Mouse (Mus musculus): ENCODE measurements around the gene Brinp1. TPM values are rescaled to one million over a fixed set of nuclear protein-coding genes. Genes with fewer than 3 reads are reported as not detected.

Gene Brinp1
- total RNA-seq, 2 experiments from 2014 or later, result not detected

- Histone ChIP-seq H3K27ac (no peak overlapping the region), H3K4me3 (no peak overlapping the region)
- no peak for TF ChIP-seq CTCF (IDR thresholded peaks at IDR 0.05)
- DNase-seq, result no peak
- intact Hi-C loops (cut with DNase I), result no loop called here
Observed at GRCm38 (mm10) chr4:68790003-68790402, 164.2 kb downstream of the Brinp1 start.

DNA sequence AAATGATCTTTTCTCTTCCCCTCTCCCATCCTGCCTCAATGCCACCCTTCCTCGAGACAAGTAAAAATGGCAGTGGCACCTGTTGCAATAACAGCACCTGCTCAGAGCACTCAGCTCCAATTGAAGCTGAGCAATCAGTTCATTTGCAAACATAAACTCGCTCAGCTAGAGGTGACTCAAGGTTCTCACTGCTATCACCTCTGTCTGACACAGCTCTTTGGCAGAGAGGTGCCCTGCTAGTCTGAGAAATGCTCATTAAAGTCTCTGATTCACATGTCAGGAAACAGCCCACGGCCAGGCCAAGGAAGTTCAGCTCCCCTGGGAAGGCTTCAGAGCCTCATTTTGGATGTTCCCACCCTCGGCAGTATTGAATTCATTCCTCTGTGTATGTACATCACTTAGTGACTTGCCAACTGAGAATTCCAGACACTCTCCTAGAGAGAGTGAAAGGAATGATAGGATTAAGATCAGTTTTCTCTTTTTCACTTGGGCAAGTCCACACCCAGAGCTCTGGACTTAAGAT is 165.7 kb downstream of the Brinp1 start:
- Histone ChIP-seq H3K27ac (no peak overlapping the region), H3K4me3 (no peak overlapping the region)
- TF ChIP-seq CTCF (IDR thresholded peaks at IDR 0.05), result no peak
- no peak for DNase-seq
- intact Hi-C loops (cut with DNase I), result no loop called here

GRCm38 (mm10) chr4:68787642-68788041 is 166.6 kb downstream of the Brinp1 start:
- TF ChIP-seq CTCF (IDR thresholded peaks at IDR 0.05), result no peak
- no peak for DNase-seq
- no peak overlapping the region for H3K4me3 ChIP-seq
- no peak overlapping the region for H3K27ac ChIP-seq
- intact Hi-C loops (cut with DNase I), result no loop called here

GRCm38 (mm10) chr4:68768256-68768655 is 185.9 kb downstream of the Brinp1 start:
- DNase-seq, result no peak
- intact Hi-C loops (cut with DNase I), result no loop called here
- Histone ChIP-seq H3K4me3 (no peak overlapping the region), H3K27ac (no peak overlapping the region)
- TF ChIP-seq CTCF (IDR thresholded peaks at IDR 0.05), result no peak

- H3K27ac ChIP-seq, result no peak overlapping the region
- intact Hi-C loops (cut with DNase I), result no loop called here
- no peak overlapping the region for H3K4me3 ChIP-seq
- TF ChIP-seq CTCF (IDR thresholded peaks at IDR 0.05), result no peak
- DNase-seq, result no peak
Observed at GRCm38 (mm10) chr4:68767393-68767792, 186.8 kb downstream of the Brinp1 start.

DNA sequence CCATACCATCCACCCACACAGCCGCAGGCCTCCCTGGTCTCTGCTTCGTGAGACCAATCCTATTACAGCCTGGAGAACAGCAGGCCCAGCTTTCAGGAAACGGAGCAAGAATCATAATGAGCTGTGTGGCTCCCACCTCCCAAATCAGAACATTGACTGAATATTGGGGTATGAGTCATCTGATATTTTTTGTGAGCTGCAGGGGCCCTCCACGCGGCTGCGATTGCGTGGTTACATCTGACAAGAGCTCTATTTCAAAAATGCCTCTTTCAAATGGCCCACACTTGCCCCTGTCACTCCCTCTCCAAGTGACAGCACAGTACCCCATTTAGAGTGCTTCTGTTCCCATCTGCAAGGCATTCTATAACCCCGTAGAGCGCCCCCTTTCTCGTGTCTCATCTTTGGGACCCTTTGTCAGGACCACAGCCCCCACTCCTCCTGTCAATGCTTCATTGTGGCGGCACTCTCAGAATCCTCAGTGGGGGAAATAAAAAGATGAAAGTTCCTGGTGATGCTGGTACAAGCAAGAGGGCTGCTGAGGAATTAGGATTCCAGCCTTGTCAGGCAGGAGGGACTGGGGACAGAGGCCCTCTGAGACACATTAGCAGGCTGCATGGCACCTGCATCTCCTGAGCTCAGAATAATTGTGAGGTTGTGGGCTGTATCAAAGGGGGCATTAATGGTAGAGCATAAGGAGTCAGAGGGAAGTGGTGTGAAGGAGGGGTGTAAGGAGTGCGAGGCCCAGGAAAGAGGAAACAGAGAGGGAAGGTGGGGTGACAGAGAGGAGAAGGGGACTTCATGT is 188.2 kb downstream of the Brinp1 start:
- no peak overlapping the region for H3K27ac ChIP-seq
- no peak for TF ChIP-seq CTCF (IDR thresholded peaks at IDR 0.05)
- intact Hi-C loops (cut with DNase I), result no loop called here
- DNase-seq, result no peak
- no peak overlapping the region for H3K4me3 ChIP-seq

- intact Hi-C loops (cut with DNase I), result no loop called here
- Histone ChIP-seq H3K27ac (no peak overlapping the region), H3K4me3 (no peak overlapping the region)
- no peak for TF ChIP-seq CTCF (IDR thresholded peaks at IDR 0.05)
- DNase-seq, result no peak
Observed at GRCm38 (mm10) chr4:68764937-68765336, 189.3 kb downstream of the Brinp1 start.

DNA sequence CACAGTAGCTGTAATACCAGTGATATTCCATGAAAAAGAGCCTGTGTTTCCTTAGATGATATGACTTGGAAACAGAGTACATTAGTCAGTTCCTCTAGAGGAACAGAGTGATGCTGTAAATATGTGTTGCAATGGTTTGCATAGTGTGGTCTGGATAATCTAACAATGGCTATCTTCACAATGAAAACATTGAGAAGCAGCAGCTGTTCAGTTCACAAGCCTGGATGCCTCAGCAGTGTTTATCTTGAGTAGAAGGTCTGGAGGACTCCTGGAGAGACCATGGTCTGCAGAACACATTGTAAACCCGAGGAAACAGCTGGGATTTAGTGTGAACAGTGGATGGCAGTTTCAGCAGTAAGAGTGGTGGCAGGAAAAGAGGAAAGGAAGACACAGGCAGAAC is 233.2 kb downstream of the Brinp1 start:
- no peak overlapping the region for H3K4me3 ChIP-seq
- TF ChIP-seq CTCF (IDR thresholded peaks at IDR 0.05), result no peak
- no peak overlapping the region for H3K27ac ChIP-seq
- no peak for DNase-seq
- intact Hi-C loops (cut with DNase I), result no loop called here

Data from gastrocnemius, adult 2 months (tissue).